Mouse (Mus musculus) heart, postnatal 10 days (tissue): Measurements from ENCODE around the gene Mto1. TPM values are rescaled to one million over a fixed set of nuclear protein-coding genes. Genes with fewer than 3 reads are reported as not detected.

Source experiments
- DNase-seq, 2 experiments: peaks; one replicate each; pipeline ENCODE4 v3.0.0; 2021
- intact Hi-C: fragments of 180-260 bp; cut with DNase I; formaldehyde crosslinking; loops from one replicate; pipeline ENCODE4 v1.15.1; 2025
- total RNA-seq, 2 experiments: library from RNA; stranded (reverse); gene quantifications; 2 replicates each; pipeline ENCODE4 v1.2.3; 2021

The Mto1 gene
- 10 to 100 TPM; 18.9 to 21.8 TPM for total RNA-seq

GRCm38 (mm10) chr9:78447973-78448873, at the start of gene Mto1, which contains the start of gene Gm17324:
TSS of gene Mto1 (plus strand) at chr9:78448208.
TSS of gene Gm17324 (minus strand) at chr9:78448786.
- peak; percentile 93 to 94 for DNase-seq
- intact Hi-C loops: loop anchor here (1.0 kb wide), 1 partner anchor 33 kb away; no protein-coding TSS in a partner anchor

DNA sequence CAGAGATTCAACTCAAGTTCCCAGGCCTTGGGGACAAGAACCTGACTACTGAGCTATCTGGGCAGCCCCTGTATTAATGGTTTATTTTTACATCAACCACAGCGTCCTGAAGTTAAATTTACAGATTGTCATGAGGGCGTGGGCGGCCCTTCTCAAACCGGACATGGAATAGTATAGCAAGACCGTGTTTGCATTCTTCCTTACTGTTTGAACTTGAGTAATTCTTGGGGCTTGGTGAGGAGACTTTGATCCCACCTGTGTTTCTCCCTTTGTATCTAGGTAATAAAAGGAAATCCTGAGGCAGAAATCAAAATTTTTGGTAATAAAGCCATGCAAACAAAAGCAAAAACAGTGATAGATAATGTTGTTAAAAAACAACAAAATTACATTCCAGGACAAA, 47.4 kb upstream of the Mto1 start:
- DNase-seq: no peak
- intact Hi-C loops: no loop called here

DNA sequence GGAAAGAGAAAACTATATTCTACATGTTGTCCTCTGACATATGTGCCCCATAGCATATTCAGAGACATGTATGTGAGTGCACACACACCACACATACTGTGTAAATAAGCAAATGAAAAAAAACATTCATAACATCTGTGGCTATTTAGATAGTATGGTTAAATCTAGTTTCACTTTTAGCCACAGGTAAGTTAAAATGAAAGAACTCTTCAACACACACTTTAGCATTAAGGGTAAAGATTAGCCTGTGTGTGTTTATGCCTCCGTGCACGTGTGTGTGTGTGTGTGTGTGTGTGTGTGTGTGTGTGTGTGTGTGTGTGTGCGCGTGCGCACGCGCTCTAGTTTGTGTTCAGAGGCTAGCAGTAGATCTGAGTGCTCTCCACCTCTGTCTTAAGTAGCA, 46.4 kb upstream of the Mto1 start:
- intact Hi-C loops: no loop called here
- no peak for DNase-seq

- no peak for DNase-seq
- intact Hi-C loops: no loop called here
These were observed 20.6 kb upstream of the Mto1 start for GRCm38 (mm10) chr9:78427362-78427781.

GRCm38 (mm10) chr9:78428185-78428584, 19.8 kb upstream of the Mto1 start:
- peak in 1 of 2 experiments; percentile 6 for DNase-seq
- intact Hi-C loops: no loop called here

DNA sequence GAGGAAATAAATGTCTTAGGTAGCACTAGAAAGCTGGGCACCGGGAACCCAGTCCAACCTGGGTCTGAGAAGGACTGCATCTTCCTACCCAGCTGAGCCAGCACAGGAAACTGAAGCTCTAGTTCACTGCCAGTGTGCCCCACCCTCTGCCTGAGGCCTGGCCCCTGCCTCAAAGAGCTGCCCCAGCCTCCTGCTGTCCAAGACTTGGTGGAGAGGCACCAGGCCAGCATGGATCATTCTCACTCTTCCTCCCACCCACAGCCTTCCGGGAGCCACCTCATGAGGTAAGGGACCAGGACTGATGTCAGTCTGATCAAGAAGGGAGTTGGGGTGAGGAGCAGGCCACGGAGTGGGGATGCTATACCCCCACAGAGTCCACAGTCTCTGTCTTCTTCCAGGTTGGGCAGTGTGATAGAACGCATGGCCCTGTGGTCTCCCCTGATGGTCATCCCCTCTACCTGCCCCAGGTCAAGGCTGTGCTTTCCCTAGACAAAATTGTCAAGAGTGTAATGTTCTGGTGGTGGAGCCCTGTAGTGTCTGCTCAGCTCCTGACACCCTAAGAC, 19.1 kb upstream of the Mto1 start:
- no peak for DNase-seq
- intact Hi-C loops: no loop called here

DNA sequence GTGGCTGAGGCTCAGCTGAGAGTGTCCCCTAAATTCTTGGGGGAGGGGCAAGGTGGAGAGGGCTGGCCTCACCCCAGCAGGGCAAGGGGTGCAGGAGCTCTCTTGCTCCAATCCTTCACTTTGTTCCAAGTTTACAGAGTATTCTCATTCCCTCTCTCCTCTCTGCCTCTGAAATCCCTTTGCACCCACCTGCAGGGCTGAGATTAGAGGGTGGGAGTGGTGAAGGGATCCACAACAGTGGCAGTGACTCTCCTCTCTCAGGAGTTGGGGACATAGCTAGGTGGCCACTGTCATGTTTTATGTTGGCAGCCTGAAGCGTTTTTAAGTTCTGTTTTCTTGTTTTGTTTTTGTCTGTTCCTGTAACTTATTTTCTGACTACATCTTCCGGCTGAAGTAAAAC, 18.5 kb upstream of the Mto1 start:
- DNase-seq: no peak
- intact Hi-C loops: no loop called here

GRCm38 (mm10) chr9:78430486-78430885, 17.5 kb upstream of the Mto1 start:
- intact Hi-C loops: no loop called here
- no peak for DNase-seq

DNA sequence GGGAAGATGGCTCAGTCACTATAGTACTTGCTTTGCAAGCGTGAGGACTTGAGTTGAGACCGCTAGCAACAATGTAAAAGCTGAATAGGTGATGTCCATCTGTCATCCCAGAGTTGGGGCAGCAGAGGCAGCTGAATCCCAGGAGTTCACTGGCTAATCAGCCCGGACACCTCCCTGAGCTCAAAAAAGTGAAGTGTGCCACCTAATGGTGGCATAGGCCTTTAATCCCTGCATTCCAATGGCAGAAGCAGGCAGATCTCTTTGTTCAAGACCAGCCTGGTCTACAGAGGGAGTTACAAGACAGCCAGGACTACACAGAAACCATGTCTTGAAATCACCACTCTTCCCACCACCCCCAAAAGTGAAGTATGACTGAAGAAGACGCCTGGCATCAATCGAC, 15.5 kb upstream of the Mto1 start:
- intact Hi-C loops: no loop called here
- DNase-seq: no peak

GRCm38 (mm10) chr9:78439426-78439825, 8.6 kb upstream of the Mto1 start:
- no peak for DNase-seq
- intact Hi-C loops: no loop called here

- DNase-seq: no peak
- intact Hi-C loops: no loop called here
These were observed 5.8 kb upstream of the Mto1 start for GRCm38 (mm10) chr9:78442237-78442578.

GRCm38 (mm10) chr9:78442579-78443392, 5.2 kb upstream of the Mto1 start, which contains the start of gene Cgas:
TSS of gene Cgas (minus strand) at chr9:78443237.
- intact Hi-C loops: no loop called here
- peak; percentile 72 to 78 for DNase-seq

DNA sequence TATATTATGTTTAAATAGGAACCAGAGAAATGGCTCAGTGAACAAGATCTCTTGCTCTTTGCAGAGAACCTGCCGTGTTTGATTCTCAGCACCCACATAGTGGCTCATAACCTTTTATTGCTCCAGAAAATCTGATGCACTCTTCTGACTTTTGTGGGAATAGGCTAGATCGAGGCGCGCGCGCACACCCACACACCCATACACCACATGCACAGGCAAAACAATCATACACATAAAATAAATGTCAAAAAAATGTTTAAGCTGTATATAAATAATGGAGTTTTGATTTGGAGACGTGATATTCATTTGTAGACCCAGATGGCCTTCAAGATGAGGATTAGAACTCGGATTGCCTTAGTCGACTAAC, 419 bp upstream of the Mto1 start:
- intact Hi-C loops: no loop called here
- DNase-seq: no peak

DNA sequence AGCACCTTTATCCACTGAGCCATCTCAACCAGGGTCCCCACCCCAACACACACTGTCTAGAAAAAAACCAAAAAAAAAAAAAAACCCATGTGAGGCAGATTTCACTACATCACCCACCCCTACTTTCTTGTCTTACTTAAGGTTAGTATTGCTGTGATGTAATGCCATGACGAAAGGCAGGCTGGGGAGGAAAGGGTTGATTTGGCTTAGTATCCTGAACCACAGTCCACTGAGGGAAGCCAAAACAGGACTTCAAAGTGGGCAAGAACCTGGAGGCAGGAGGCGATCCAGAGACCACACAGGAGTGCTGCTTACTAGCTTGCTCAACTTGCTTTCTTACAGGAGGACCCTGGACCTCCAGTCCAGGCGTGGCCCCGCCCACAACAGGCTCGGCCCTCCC, 2.4 kb downstream of the Mto1 start:
- no peak for DNase-seq
- intact Hi-C loops: no loop called here

DNA sequence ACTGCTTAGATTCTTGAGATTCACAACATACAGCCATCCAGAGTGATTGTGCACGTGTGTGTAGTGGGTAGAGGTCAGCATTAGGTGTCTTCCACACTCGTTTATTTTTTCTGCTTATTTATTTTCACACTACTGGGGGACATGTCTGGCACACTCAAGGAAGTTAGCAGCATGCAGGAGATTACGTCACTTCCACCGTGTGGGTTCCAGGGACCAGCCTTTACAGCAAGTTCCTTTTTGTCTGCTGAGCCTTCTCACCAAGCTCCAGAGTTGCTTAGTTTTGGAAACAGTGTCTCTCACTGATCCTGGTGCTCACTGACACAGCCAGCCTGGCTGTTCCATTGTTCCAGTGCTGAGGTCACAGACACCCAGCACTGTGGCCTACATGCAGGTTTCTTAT, 3.4 kb downstream of the Mto1 start:
- intact Hi-C loops: no loop called here
- DNase-seq: peak in 1 of 2 experiments; percentile 32

- no peak for DNase-seq
- intact Hi-C loops: no loop called here
These were observed 9.0 kb downstream of the Mto1 start for GRCm38 (mm10) chr9:78457026-78457425.

DNA sequence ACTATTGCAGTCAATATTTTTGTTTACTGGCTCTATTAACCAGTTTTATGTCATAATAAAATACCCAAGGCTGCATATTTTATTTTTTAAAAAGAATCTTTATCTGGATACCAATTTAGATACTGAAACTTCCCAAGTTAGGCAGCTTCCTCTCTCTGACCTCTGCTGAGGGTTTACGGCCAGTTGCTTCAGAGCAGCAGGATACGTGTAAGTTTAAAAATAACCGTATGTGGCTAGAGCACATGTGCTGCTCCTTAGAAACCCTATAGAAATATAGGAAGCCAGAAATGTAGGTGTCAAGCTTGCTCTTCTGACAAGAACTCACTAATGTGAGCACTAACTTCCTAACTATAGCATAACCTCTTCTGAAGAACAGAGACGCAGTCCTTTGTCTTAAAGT, 15.3 kb downstream of the Mto1 start:
- intact Hi-C loops: no loop called here
- DNase-seq: no peak

GRCm38 (mm10) chr9:78465725-78466124, 17.7 kb downstream of the Mto1 start:
- intact Hi-C loops: no loop called here
- DNase-seq: no peak

- intact Hi-C loops: no loop called here
- no peak for DNase-seq
These were observed 25.6 kb downstream of the Mto1 start for GRCm38 (mm10) chr9:78473588-78473987.

GRCm38 (mm10) chr9:78474270-78474669, 26.3 kb downstream of the Mto1 start:
- intact Hi-C loops: no loop called here
- no peak for DNase-seq

DNA sequence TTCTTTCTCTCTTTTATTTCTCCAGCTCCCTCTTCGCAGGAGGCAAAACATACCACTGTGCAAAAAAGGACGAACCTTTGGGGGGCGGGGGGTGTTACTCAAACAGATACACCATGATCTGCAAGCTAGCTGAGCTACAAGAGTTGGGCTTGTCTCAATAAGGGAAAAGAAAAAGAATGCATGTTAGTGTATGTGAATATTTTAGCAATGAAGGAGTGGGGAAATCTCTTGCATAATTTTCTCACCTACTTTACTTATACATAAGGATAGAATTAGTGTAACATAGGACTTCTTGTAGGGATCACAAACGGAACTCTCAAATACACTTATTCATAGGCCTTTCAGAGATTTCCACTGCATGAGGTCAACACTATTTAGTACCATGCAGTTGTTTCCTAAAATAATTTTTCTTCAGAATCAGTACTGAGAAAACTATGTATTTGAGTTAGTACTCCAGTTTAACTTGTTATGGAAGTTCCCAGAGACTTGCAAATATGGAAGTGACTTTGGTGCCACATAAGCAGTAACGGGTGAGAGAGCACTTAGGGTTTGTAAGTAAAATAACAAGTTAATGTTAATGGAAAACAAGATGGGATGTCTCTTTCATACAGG, 26.9 kb downstream of the Mto1 start:
- DNase-seq: no peak
- intact Hi-C loops: no loop called here
